Mouse (Mus musculus) CH12.LX (cell line): ENCODE results near the gene Sbk3. TPM values are rescaled to one million over a fixed set of nuclear protein-coding genes. Genes with fewer than 3 reads are reported as not detected.

Source experiments
- DNase-seq: peaks from one replicate; pipeline ENCODE4 v3.0.0-alpha.2; 2013; ENCODE audit errors: extremely low read depth
- H3K27ac ChIP-seq: 2 replicates; pipeline ENCODE4 v1.5.1; 2012; ENCODE audit warnings: low read depth, mild to moderate bottlenecking, control low read depth, moderate library complexity; ENCODE audit not compliant: insufficient read depth
- H3K27me3 ChIP-seq: replicated peaks from 2 replicates; pipeline ENCODE3; 2012; ENCODE audit warnings: inconsistent platforms
- H3K36me3 ChIP-seq, 2 experiments: replicated peaks in 1 of 2; 2 replicates each; pipeline versions ENCODE3 to v1.6.1; 2012; ENCODE audit warnings: inconsistent platforms in 1 of 2, low read length in 1 of 2, mild to moderate bottlenecking in 1 of 2, mixed read lengths in 1 of 2, moderate library complexity in 1 of 2; ENCODE audit not compliant: control insufficient read depth in 1 of 2, insufficient read depth in 1 of 2
- H3K4me1 ChIP-seq, 2 experiments: 2 replicates each; pipeline ENCODE4 v1.6.1; 2012; ENCODE audit warnings: inconsistent platforms in 1 of 2, moderate library complexity in 1 of 2; ENCODE audit not compliant: insufficient read depth in 2 of 2, control insufficient read depth in 1 of 2
- H3K4me2 ChIP-seq: 2 replicates; pipeline ENCODE4 v1.6.1; 2012; ENCODE audit warnings: low read depth, mild to moderate bottlenecking, control low read depth; ENCODE audit not compliant: poor library complexity, insufficient read depth, severe bottlenecking
- H3K4me3 ChIP-seq, 3 experiments: fragments of 150-350 bp in 1 of 3; sonication (generic) in 1 of 3; replicated peaks in 1 of 3; 2 replicates each; pipeline versions ENCODE3 to v1.5.1; 2011 to 2012; ENCODE audit warnings: low read depth in 2 of 3, low read length in 2 of 3, mild to moderate bottlenecking in 2 of 3, moderate library complexity in 2 of 3, control low read depth in 1 of 3, improper control_type of control experiment in 1 of 3, inconsistent platforms in 1 of 3, mixed read lengths in 1 of 3; ENCODE audit not compliant: poor library complexity in 1 of 3
- H3K79me2 ChIP-seq: replicated peaks from 2 replicates; pipeline ENCODE4 v1.6.1; 2012; ENCODE audit warnings: mild to moderate bottlenecking, moderate library complexity; ENCODE audit not compliant: control insufficient read depth, poor library complexity, insufficient read depth, severe bottlenecking; ENCODE audit errors: extremely low read depth
- H3K9ac ChIP-seq: 2 replicates; pipeline ENCODE4 v1.6.1; 2012; ENCODE audit warnings: low read depth, mild to moderate bottlenecking, control low read depth, moderate library complexity; ENCODE audit not compliant: insufficient read depth
- H3K9me3 ChIP-seq: replicated peaks from 2 replicates; pipeline ENCODE3; 2012; ENCODE audit warnings: low read length, inconsistent platforms, mixed read lengths
- BHLHE40 ChIP-seq: IDR thresholded peaks from 2 replicates; pipeline ENCODE4 v1.6.1; 2011; ENCODE audit warnings: mild to moderate bottlenecking, low read depth, low read length, improper control_type of control experiment
- CHD1 ChIP-seq: IDR thresholded peaks from 2 replicates; pipeline ENCODE4 v1.6.1; 2012; ENCODE audit warnings: low read depth, low read length, improper control_type of control experiment, inconsistent platforms
- CHD2 ChIP-seq: IDR thresholded peaks from 2 replicates; pipeline ENCODE4 v1.6.1; 2011; ENCODE audit warnings: low read length, improper control_type of control experiment
- CTCF ChIP-seq, 2 experiments: IDR thresholded peaks in 1 of 2; conservative IDR thresholded peaks in 1 of 2; 2 replicates each; pipeline ENCODE4 v1.5.1; 2011 to 2012; ENCODE audit warnings: low read depth in 2 of 2, low read length in 2 of 2, improper control_type of control experiment in 1 of 2, inconsistent platforms in 1 of 2, mild to moderate bottlenecking in 1 of 2, moderate library complexity in 1 of 2
- E2F4 ChIP-seq: IDR thresholded peaks from 2 replicates; pipeline ENCODE4 v1.6.1; 2011; ENCODE audit warnings: low read depth, low read length, improper control_type of control experiment; ENCODE audit not compliant: insufficient replicate concordance
- ELF1 ChIP-seq: IDR thresholded peaks from 2 replicates; pipeline ENCODE4 v1.6.1; 2014; ENCODE audit warnings: low read depth, mild to moderate bottlenecking, inconsistent platforms, low read length, improper control_type of control experiment
- EP300 ChIP-seq: IDR thresholded peaks from 2 replicates; pipeline ENCODE4 v1.6.1; 2011; ENCODE audit warnings: low read length, improper control_type of control experiment
- ETS1 ChIP-seq: conservative IDR thresholded peaks from 2 replicates; pipeline ENCODE4 v1.6.1; 2012; ENCODE audit warnings: low read depth, mild to moderate bottlenecking, inconsistent platforms, low read length, improper control_type of control experiment, moderate library complexity
- HCFC1 ChIP-seq: IDR thresholded peaks from 2 replicates; pipeline ENCODE4 v1.6.1; 2012; ENCODE audit warnings: low read depth, mild to moderate bottlenecking, inconsistent platforms, low read length, improper control_type of control experiment
- IRF4 ChIP-seq: IDR thresholded peaks from 2 replicates; pipeline ENCODE4 v1.6.1; 2014; ENCODE audit warnings: low read depth, mild to moderate bottlenecking, inconsistent platforms, low read length, improper control_type of control experiment
- JUN ChIP-seq: IDR thresholded peaks from 2 replicates; pipeline ENCODE4 v1.6.1; 2011; ENCODE audit warnings: low read depth, mild to moderate bottlenecking, low read length, improper control_type of control experiment, moderate library complexity; ENCODE audit not compliant: insufficient read depth
- JUND ChIP-seq: conservative IDR thresholded peaks from 2 replicates; pipeline ENCODE4 v1.6.1; 2011; ENCODE audit warnings: low read depth, low read length, improper control_type of control experiment
- KAT2A ChIP-seq: IDR thresholded peaks from 2 replicates; pipeline ENCODE4 v1.6.1; 2012; ENCODE audit warnings: low read length, improper control_type of control experiment, inconsistent platforms; ENCODE audit not compliant: insufficient replicate concordance
- MAFK ChIP-seq: IDR thresholded peaks from 2 replicates; pipeline ENCODE4 v1.6.1; 2011; ENCODE audit warnings: low read length, improper control_type of control experiment; ENCODE audit not compliant: insufficient replicate concordance
- MAX ChIP-seq: IDR thresholded peaks from 2 replicates; pipeline ENCODE4 v1.6.1; 2011; ENCODE audit warnings: low read length, improper control_type of control experiment
- MAZ ChIP-seq: IDR thresholded peaks from 2 replicates; pipeline ENCODE4 v1.6.1; 2012; ENCODE audit warnings: low read depth, mild to moderate bottlenecking, inconsistent platforms, low read length, improper control_type of control experiment, moderate library complexity
- MEF2A ChIP-seq: IDR thresholded peaks from 2 replicates; pipeline ENCODE4 v1.6.1; 2014; ENCODE audit warnings: low read depth, mild to moderate bottlenecking, inconsistent platforms, low read length, improper control_type of control experiment, borderline replicate concordance
- MXI1 ChIP-seq: IDR thresholded peaks from 2 replicates; pipeline ENCODE4 v1.6.1; 2011; ENCODE audit warnings: mild to moderate bottlenecking, low read depth, low read length, improper control_type of control experiment
- MYC ChIP-seq: IDR thresholded peaks from 2 replicates; pipeline ENCODE4 v1.6.1; 2011; ENCODE audit warnings: low read depth, mild to moderate bottlenecking, improper control_type of control experiment, low read length
- NELFE ChIP-seq: IDR thresholded peaks from 2 replicates; pipeline ENCODE4 v1.6.1; 2011; ENCODE audit warnings: low read depth, low read length, improper control_type of control experiment
- NRF1 ChIP-seq: IDR thresholded peaks from 2 replicates; pipeline ENCODE4 v1.6.1; 2014; ENCODE audit warnings: low read depth, mild to moderate bottlenecking, inconsistent platforms, low read length, improper control_type of control experiment, moderate library complexity
- PAX5 ChIP-seq: IDR thresholded peaks from 2 replicates; pipeline ENCODE4 v1.6.1; 2012; ENCODE audit warnings: low read length, inconsistent platforms, mixed read lengths
- POLR2A ChIP-seq: IDR thresholded peaks from 2 replicates; pipeline ENCODE4 v1.6.1; 2011; ENCODE audit warnings: low read depth, mild to moderate bottlenecking, improper control_type of control experiment, low read length
- POLR2AphosphoS2 ChIP-seq: IDR thresholded peaks from 2 replicates; pipeline ENCODE4 v1.6.1; 2011; ENCODE audit warnings: low read depth, low read length, improper control_type of control experiment
- RAD21 ChIP-seq: IDR thresholded peaks from 2 replicates; pipeline ENCODE4 v1.6.1; 2011; ENCODE audit warnings: low read depth, mild to moderate bottlenecking, low read length, improper control_type of control experiment, moderate library complexity
- RCOR1 ChIP-seq: conservative IDR thresholded peaks from 2 replicates; pipeline ENCODE4 v1.6.1; 2012; ENCODE audit warnings: low read depth, mild to moderate bottlenecking, inconsistent platforms, low read length, improper control_type of control experiment
- SIN3A ChIP-seq: IDR thresholded peaks from 2 replicates; pipeline ENCODE4 v1.6.1; 2012; ENCODE audit warnings: low read length, improper control_type of control experiment, inconsistent platforms
- SMC3 ChIP-seq: IDR thresholded peaks from 2 replicates; pipeline ENCODE4 v1.6.1; 2011; ENCODE audit warnings: low read depth, low read length, improper control_type of control experiment
- TBP ChIP-seq: conservative IDR thresholded peaks from 2 replicates; pipeline ENCODE4 v1.6.1; 2011; ENCODE audit warnings: low read depth, low read length, improper control_type of control experiment
- TCF12 ChIP-seq: IDR thresholded peaks from 2 replicates; pipeline ENCODE4 v1.6.1; 2014; ENCODE audit warnings: low read depth, mild to moderate bottlenecking, inconsistent platforms, low read length, improper control_type of control experiment
- UBTF ChIP-seq: IDR thresholded peaks from 2 replicates; pipeline ENCODE4 v1.6.1; 2012; ENCODE audit warnings: low read depth, mild to moderate bottlenecking, inconsistent platforms, low read length, improper control_type of control experiment, moderate library complexity
- USF1 ChIP-seq: IDR thresholded peaks from 2 replicates; pipeline ENCODE4 v1.6.1; 2014; ENCODE audit warnings: low read depth, mild to moderate bottlenecking, inconsistent platforms, low read length, improper control_type of control experiment
- ZC3H11A ChIP-seq: IDR thresholded peaks from 2 replicates; pipeline ENCODE4 v1.6.1; 2012; ENCODE audit warnings: low read depth, mild to moderate bottlenecking, inconsistent platforms, low read length, improper control_type of control experiment
- ZKSCAN1 ChIP-seq: IDR thresholded peaks from 2 replicates; pipeline ENCODE4 v1.6.1; 2012; ENCODE audit warnings: low read depth, inconsistent platforms, low read length, improper control_type of control experiment, borderline replicate concordance
- ZMIZ1 ChIP-seq: IDR thresholded peaks from 2 replicates; pipeline ENCODE4 v1.6.1; 2012; ENCODE audit warnings: low read depth, mild to moderate bottlenecking, inconsistent platforms, low read length, improper control_type of control experiment
- dilution Hi-C: fragments of 300-500 bp; cut with MboI; formaldehyde crosslinking; loops from 2 replicates; pipeline ENCODE4 v1.14.3; 2020; ENCODE audit warnings: low sequenced_read_pairs; ENCODE audit not compliant: extremely low pct_unique_long_range_greater_than_20kb, extremely low pct_ligation_motif_present
- in situ Hi-C: fragments of 300-500 bp; cut with MboI; formaldehyde crosslinking; loops from 3 replicates; pipeline ENCODE4 v1.14.3; 2019; ENCODE audit warnings: low sequenced_read_pairs, low pct_ligation_motif_present, low pct_unique_long_range_greater_than_20kb, mixed read lengths
- polyA plus RNA-seq: library from polyadenylated mRNA; unstranded; fragments of >175 nt; gene quantifications from 2 replicates; pipeline ENCODE4 v1.2.1, GENCODE M21; 2012; ENCODE audit warnings: low read depth; ENCODE audit not compliant: insufficient read length
- total RNA-seq, 2 experiments: library from RNA; depleted of rRNA; stranded (reverse); fragments of 300-350 nt in 1 of 2; fragments of >200 nt in 1 of 2; gene quantifications; 2 replicates each; pipeline ENCODE4 v1.2.3; 2012 to 2014

Gene Sbk3
- total and polyA plus RNA-seq, 3 experiments: not detected

DNA sequence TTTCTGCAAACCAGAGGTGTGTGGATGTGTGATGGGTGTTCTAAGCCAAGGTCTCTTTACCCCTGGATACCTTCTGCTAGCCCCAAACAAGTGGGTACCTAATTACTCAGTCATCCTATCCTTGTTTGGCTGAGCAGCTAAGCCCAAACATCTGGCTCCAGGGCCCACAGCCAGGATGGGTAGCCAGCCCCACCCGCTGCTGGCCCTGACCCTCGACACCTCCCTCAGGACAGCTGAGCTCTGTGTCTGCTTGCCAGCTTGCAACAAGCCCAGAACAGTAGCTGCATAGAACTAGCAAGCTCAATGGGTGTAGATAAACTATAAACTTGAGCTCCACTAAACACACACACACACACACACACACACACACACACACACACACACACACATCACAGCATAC, 23.1 kb downstream of the Sbk3 start (continued):
- TF ChIP-seq ETS1: no peak
- TF ChIP-seq SMC3: no peak

DNA sequence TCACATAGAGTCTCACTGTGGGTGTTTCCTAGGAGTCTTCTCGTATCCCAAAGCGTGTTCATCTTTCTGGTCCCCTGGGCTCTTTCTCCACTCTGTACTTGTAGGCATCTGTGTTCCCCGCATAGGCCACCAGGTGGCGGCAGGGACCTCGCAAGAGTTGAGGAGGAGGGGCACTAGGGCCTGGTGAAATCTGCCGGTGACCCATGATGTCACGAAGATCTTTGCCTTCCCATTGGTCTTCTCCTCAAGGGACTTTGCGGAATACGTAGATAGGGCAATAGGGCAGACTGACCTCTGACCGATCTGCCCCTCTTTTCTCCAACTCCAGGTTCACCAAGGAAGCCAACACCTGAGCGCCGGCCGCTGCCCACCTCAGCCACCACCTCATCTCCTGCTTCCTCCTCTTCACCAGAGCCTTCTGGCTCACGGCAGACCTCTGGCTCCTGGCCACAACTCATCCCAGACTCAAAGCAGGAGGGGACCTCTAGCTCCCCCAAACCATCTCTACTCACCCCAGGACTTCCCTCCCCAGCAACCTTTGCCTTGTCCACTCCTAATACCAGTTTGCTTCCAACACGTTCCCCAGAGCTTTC, 27.6 kb downstream of the Sbk3 start:
- Histone ChIP-seq H3K9ac (peak overlapping the region; percentile 7; the same call in 1 of the 2 replicates), H3K4me2 (peak overlapping the region; percentile 42), H3K4me1 (peaks cover 3 to 10% of the 10 kb centered on the region in 2 experiments; a peak in 3 of 4 replicates), H3K79me2 (no peaks in the 10 kb centered on the region), H3K36me3 (peaks cover 0 to 11% of the 10 kb centered on the region in 2 experiments), H3K27me3 (peaks cover 1% of the 10 kb centered on the region)
- in situ Hi-C loops: loop anchor here (5.0 to 10.0 kb wide), 2 partner anchors 109 to 379 kb away; partner anchors contain the start of gene Zfp580
- no peak for TF ChIP-seq ZMIZ1
- TF ChIP-seq ELF1: peak; percentile 55
- peak; percentile 47 for TF ChIP-seq HCFC1
- TF ChIP-seq SIN3A: no peak; the same call in 1 of the 2 replicates
- TF ChIP-seq MAX: 0 out of 2 replicates have a peak, but pooled peaks have one; percentile 45
- TF ChIP-seq RAD21: peak; percentile 85
- no peak for TF ChIP-seq EP300
- peak; percentile 98 for TF ChIP-seq SMC3
- TF ChIP-seq UBTF: no peak
- TF ChIP-seq NRF1: peak; percentile 56; the same call in 1 of the 2 replicates
- TF ChIP-seq ZKSCAN1: no peak
- peak; percentile 81 for TF ChIP-seq MAZ
- no peak for TF ChIP-seq CHD1
- TF ChIP-seq POLR2AphosphoS2: no peak
- TF ChIP-seq MXI1: no peak
- TF ChIP-seq MYC: 0 out of 2 replicates have a peak, but pooled peaks have one; percentile 46
- TF ChIP-seq BHLHE40: peak; percentile 31; the same call in 1 of the 2 replicates
- TF ChIP-seq IRF4: peak; percentile 47; the same call in 1 of the 2 replicates
- TF ChIP-seq RCOR1: no peak
- 0 out of 2 replicates have a peak, but pooled peaks have one; percentile 22 for TF ChIP-seq POLR2A
- TF ChIP-seq PAX5: no peak
- TF ChIP-seq E2F4: no peak
- TF ChIP-seq KAT2A: no peak
- 0 out of 2 replicates have a peak, but pooled peaks have one; percentile 29 for TF ChIP-seq ZC3H11A
- no peak for TF ChIP-seq USF1
- peak; percentile 99 for TF ChIP-seq CHD2
- TF ChIP-seq TCF12: 0 out of 2 replicates have a peak, but pooled peaks have one; percentile 22
- no peak; the same call in 1 of the 2 replicates for TF ChIP-seq JUND
- peak; percentile 33; the same call in 1 of the 2 replicates for TF ChIP-seq NELFE
- no peak for TF ChIP-seq JUN
- TF ChIP-seq TBP: no peak
- TF ChIP-seq MAFK: no peak
- peak; percentile 44 for TF ChIP-seq MEF2A
- TF ChIP-seq CTCF (conservative IDR thresholded peaks at IDR 0.05 in 1 of 2, IDR thresholded peaks at IDR 0.05 in 1 of 2; ENCODE audit: low read depth in 2 of 2, low read length in 2 of 2): peak; percentile 54 to 96
- TF ChIP-seq, all 38 proteins: peak for 17
- peak; percentile 95 for DNase-seq
- H3K9me3 ChIP-seq: no peaks in the 10 kb centered on the region
- peak overlapping the region; percentile 11 to 41 (median 33) for H3K4me3 ChIP-seq
- dilution Hi-C loops: no loop called here
- no peak overlapping the region for H3K27ac ChIP-seq
